Mouse (Mus musculus): ENCODE data around the gene H2-M10.3. TPM values are rescaled to one million over a fixed set of nuclear protein-coding genes. Genes with fewer than 3 reads are reported as not detected.
"Not testable (repeated sequence)": the region's sequence is repeated elsewhere in the genome, so short reads cannot be mapped to it uniquely, and the experiment has no call there.

Gene H2-M10.3
- polyA plus RNA-seq (2015; fragmentation: Nextera tagmentation; extraction: Ambion mirVana) = not detected in 2 replicates

GRCm38 (mm10) chr17:36368317-36368716, at the start of gene H2-M10.3:
TSS of gene H2-M10.3 (minus strand) at chr17:36368417.
- H3K9ac ChIP-seq; H3K36me3 ChIP-seq; H3K9me3 ChIP-seq; ATAC-seq (ENCODE audit: low read depth); H3K4me3 ChIP-seq; H3K4me2 ChIP-seq; H3K4me1 ChIP-seq (replicated peaks); H3K27ac ChIP-seq (replicated peaks); H3K27me3 ChIP-seq: not testable (repeated sequence)
- WGBS = 94% methylated on average over 2 of the region's 2 CpGs

- H3K27ac ChIP-seq (replicated peaks) = no peak overlapping the region
- no peaks in the 10 kb centered on the region for H3K27me3 ChIP-seq
- H3K9ac ChIP-seq = no peak overlapping the region
- no peaks in the 10 kb centered on the region for H3K9me3 ChIP-seq
- no peaks in the 10 kb centered on the region for H3K36me3 ChIP-seq
- no peak overlapping the region for H3K4me2 ChIP-seq
- ATAC-seq (ENCODE audit: low read depth) = no peak
- WGBS = 58% methylated on average over 2 of the region's 2 CpGs
- no peak overlapping the region for H3K4me3 ChIP-seq
- no peaks in the 10 kb centered on the region for H3K4me1 ChIP-seq (replicated peaks)
Measured at GRCm38 (mm10) chr17:36417416-36417815, 49.2 kb upstream of the H2-M10.3 start.

- 80% methylated on average over 1 of the region's 1 CpGs for WGBS
- ATAC-seq (ENCODE audit: low read depth) = no peak
- no peak overlapping the region for H3K27ac ChIP-seq (replicated peaks)
- no peaks in the 10 kb centered on the region for H3K36me3 ChIP-seq
- no peak overlapping the region for H3K4me3 ChIP-seq
- no peak overlapping the region for H3K9ac ChIP-seq
- no peak overlapping the region for H3K4me2 ChIP-seq
- H3K9me3 ChIP-seq = no peaks in the 10 kb centered on the region
- H3K27me3 ChIP-seq = no peaks in the 10 kb centered on the region
- no peaks in the 10 kb centered on the region for H3K4me1 ChIP-seq (replicated peaks)
Measured at GRCm38 (mm10) chr17:36415407-36415806, 47.2 kb upstream of the H2-M10.3 start.

GRCm38 (mm10) chr17:36414361-36414760, 46.1 kb upstream of the H2-M10.3 start:
- WGBS = 85% methylated on average over 1 of the region's 1 CpGs
- H3K27ac ChIP-seq (replicated peaks) = no peak overlapping the region
- no peaks in the 10 kb centered on the region for H3K4me1 ChIP-seq (replicated peaks)
- no peak for ATAC-seq (ENCODE audit: low read depth)
- H3K36me3 ChIP-seq = no peaks in the 10 kb centered on the region
- no peaks in the 10 kb centered on the region for H3K27me3 ChIP-seq
- no peak overlapping the region for H3K4me2 ChIP-seq
- H3K9ac ChIP-seq = no peak overlapping the region
- H3K9me3 ChIP-seq = no peaks in the 10 kb centered on the region
- H3K4me3 ChIP-seq = no peak overlapping the region

DNA sequence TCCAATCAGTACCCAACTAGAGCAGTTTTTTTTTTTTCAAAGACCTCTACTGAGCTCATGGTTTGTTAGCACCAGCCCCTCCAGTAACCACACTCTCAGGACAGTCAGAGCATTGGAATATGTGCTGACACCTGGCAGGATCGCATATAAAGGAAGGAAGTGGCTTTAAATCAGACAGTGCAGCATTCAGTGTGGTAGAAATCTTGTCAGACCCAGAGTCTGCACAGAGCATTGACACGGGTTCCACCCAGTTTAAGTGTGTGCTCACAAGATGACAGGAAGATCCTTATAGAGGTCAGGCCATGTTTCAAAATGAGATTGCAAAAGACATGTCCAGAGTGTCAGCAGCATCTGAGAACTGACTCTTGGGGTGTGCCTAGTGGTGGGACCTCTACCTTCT, 21.7 kb upstream of the H2-M10.3 start:
- no peaks in the 10 kb centered on the region for H3K36me3 ChIP-seq
- H3K4me3 ChIP-seq = no peak overlapping the region
- H3K9ac ChIP-seq = no peak overlapping the region
- no peaks in the 10 kb centered on the region for H3K9me3 ChIP-seq
- no peak for ATAC-seq (ENCODE audit: low read depth)
- H3K4me2 ChIP-seq = no peak overlapping the region
- H3K27ac ChIP-seq (replicated peaks) = no peak overlapping the region
- no peaks in the 10 kb centered on the region for H3K27me3 ChIP-seq
- WGBS = 84% methylated on average over 2 of the region's 2 CpGs
- H3K4me1 ChIP-seq (replicated peaks) = no peaks in the 10 kb centered on the region

DNA sequence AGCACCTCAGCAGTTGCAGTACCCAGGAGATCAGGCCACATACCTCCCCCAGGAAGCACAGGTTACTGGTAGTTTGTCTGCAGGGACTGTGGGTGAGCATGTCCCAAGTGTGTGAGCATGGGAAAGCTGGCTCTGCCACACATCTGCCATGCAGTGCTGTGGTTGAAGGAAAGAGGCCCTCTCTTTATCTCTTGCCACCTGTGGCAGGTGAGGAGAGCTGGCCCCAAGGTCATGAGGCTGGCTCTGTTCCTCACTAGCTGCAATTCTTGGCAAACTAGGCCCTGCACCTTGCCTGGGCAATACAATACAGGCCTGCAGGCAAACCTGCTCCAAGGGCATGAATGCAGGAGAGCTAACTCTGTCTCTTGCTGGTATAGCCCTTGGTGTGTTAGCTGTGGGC, 5.8 kb downstream of the H2-M10.3 start:
- not testable (repeated sequence) for H3K27me3 ChIP-seq

DNA sequence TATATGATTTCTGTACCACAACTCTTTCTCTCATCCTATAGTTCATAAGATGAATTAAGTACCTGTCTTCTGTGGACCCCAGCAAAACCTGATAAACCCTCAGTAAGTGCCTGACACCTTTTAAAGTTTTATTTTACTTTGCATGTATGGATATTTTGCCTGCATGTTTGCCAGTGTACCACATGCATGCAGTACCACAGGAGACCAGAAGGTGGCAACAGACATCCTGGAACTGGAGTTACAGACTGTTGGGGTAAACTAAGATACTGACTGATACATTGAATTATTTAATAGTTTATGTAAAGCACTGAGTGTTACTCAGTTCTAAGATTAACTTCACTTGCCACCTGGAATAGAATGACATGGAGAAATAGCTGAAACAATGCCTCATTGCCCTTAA, 10.7 kb downstream of the H2-M10.3 start:
- H3K27me3 ChIP-seq; H3K36me3 ChIP-seq; H3K9me3 ChIP-seq; ATAC-seq (ENCODE audit: low read depth); H3K4me3 ChIP-seq; H3K4me2 ChIP-seq; H3K27ac ChIP-seq (replicated peaks); H3K9ac ChIP-seq; H3K4me1 ChIP-seq (replicated peaks): not testable (repeated sequence)

More for the DNA sequence above, 5.8 kb downstream of the H2-M10.3 start:
- not testable (repeated sequence) for H3K36me3 ChIP-seq; H3K9me3 ChIP-seq; H3K4me1 ChIP-seq (replicated peaks); H3K27ac ChIP-seq (replicated peaks); ATAC-seq (ENCODE audit: low read depth); H3K4me2 ChIP-seq; H3K9ac ChIP-seq; H3K4me3 ChIP-seq

DNA sequence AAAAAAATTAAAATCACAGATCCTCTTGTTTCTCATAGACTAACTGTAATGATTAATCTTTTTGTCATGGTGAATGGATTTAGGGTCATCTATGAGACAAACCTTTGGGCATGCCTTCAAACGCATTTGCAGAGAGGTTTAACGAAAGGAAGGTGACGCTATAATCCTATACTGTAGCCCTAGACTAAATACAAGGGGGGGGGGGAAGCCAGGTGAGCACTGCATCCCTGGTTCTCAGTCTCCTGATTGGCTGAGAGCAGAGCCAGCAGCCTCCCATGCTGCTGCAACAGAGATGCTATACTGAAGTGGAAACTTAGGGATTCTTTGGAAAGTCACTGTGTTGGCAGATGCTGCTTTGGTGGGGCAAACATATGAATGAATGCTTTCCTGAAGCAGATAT, 12.5 kb downstream of the H2-M10.3 start:
- no peak overlapping the region for H3K9ac ChIP-seq
- no peak overlapping the region for H3K27ac ChIP-seq (replicated peaks)
- H3K27me3 ChIP-seq = no peaks in the 10 kb centered on the region
- H3K9me3 ChIP-seq = no peaks in the 10 kb centered on the region
- no peak overlapping the region for H3K4me2 ChIP-seq
- H3K4me3 ChIP-seq = no peak overlapping the region
- ATAC-seq (ENCODE audit: low read depth) = no peak
- H3K36me3 ChIP-seq = no peaks in the 10 kb centered on the region
- H3K4me1 ChIP-seq (replicated peaks) = no peaks in the 10 kb centered on the region
- WGBS = 47% methylated on average over 3 of the region's 3 CpGs

DNA sequence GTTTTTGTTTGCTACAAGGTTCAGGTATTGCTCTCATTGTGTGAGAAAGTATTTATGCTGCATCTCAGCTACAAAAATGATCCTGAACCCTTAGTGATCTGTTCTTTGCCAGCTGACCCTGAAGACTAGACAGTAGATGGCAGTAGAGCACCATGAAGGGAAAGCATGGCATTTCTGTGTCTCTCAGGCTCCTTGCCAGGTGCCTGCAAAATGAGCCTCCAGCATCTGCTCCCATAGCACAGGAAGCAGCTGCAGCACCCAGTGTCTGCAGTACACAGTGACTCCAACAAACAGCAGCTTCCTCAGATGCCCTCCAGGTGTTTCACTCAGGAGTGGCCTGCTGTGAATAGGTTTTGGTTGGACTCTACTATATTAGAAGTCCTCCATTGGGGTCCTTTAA, 12.9 kb downstream of the H2-M10.3 start:
- not testable (repeated sequence) for H3K4me3 ChIP-seq; H3K4me2 ChIP-seq; H3K4me1 ChIP-seq (replicated peaks); H3K9ac ChIP-seq; H3K9me3 ChIP-seq; H3K36me3 ChIP-seq; H3K27me3 ChIP-seq; H3K27ac ChIP-seq (replicated peaks)
- ATAC-seq (ENCODE audit: low read depth) = peak; percentile 63; the same call in 1 of the 2 replicates

- Histone ChIP-seq H3K4me3 (no peak within 1 kb of the TSS), H3K4me2 (no peak within 1 kb of the TSS), H3K27me3 (no peaks in the 10 kb centered on the region), H3K27ac (replicated peaks) (no peak within 1 kb of the TSS), H3K9me3 (no peaks in the 10 kb centered on the region), H3K4me1 (replicated peaks) (no peaks in the 10 kb centered on the region), H3K9ac (no peak within 1 kb of the TSS), H3K36me3 (no peaks in the 10 kb centered on the region)
- ATAC-seq (ENCODE audit: low read depth) = no peak
- WGBS = 85% methylated on average over 4 of the region's 4 CpGs
Measured at GRCm38 (mm10) chr17:36326055-36326454, 42.2 kb downstream of the H2-M10.3 start, which contains the start of gene H2-M10.1. TSS of gene H2-M10.1 (minus strand) at chr17:36326155.

- peak overlapping the region; percentile 67 for H3K4me2 ChIP-seq
- peak; percentile 60 for ATAC-seq (ENCODE audit: low read depth)
- peak overlapping the region; percentile 53 for H3K4me3 ChIP-seq
- H3K27me3 ChIP-seq = no peaks in the 10 kb centered on the region
- peak overlapping the region; percentile 96 for H3K27ac ChIP-seq (replicated peaks)
- 20% methylated on average over 5 of the region's 5 CpGs for WGBS
- no peaks in the 10 kb centered on the region for H3K36me3 ChIP-seq
- peaks cover 8% of the 10 kb centered on the region for H3K4me1 ChIP-seq (replicated peaks)
- peak overlapping the region; percentile 79 for H3K9ac ChIP-seq
- no peaks in the 10 kb centered on the region for H3K9me3 ChIP-seq
Measured at GRCm38 (mm10) chr17:36315689-36316253, 52.4 kb downstream of the H2-M10.3 start.

DNA sequence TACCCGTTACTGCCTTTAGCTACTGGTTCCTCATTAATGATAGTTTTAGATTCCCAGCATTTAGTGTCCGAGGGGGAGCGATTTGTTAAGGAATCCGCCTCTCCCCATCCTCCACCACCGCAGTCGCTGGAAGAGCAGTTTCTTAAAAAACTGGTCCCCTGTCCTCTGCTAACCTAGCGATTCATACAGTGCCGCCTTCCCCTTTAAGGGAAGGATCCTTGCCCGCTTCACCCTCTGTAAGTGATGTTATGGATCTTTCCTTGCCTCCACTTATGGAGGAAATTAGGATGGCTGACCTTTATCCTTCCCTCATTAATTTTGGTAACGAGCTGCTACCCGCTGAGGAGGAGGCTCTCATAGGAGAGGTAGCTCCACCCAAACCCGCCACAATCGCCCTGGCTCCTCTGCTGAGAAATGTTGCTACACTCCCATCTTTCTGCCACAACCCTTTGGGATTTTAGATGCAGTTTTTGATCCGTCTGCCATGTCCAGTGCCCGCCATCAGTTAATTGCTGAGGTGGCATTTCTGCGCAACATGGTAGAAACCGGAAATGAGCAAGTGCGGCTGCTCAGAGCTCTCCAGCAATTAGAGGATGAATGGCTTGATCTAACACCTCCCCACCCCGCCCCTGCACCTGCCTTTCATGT, 53.1 kb downstream of the H2-M10.3 start:
- Histone ChIP-seq H3K27me3 (no peaks in the 10 kb centered on the region), H3K9me3 (no peaks in the 10 kb centered on the region), H3K4me1 (replicated peaks) (peaks cover 8% of the 10 kb centered on the region), H3K36me3 (no peaks in the 10 kb centered on the region), H3K4me3 (peak overlapping the region; percentile 53), H3K27ac (replicated peaks) (peak overlapping the region; percentile 96), H3K4me2 (peak overlapping the region; percentile 67), H3K9ac (peak overlapping the region; percentile 79)
- peak; percentile 91 for ATAC-seq (ENCODE audit: low read depth)
- under 1% methylated on average over 19 of the region's 19 CpGs for WGBS
